Mouse (Mus musculus) stomach, postnatal 0 days (tissue): Measurements from ENCODE around the gene Fastkd5.

Experiments
- CTCF ChIP-seq: IDR thresholded peaks from 2 replicates; pipeline ENCODE4 v1.5.1; 2016; ENCODE audit warnings: antibody characterized with exemption, low read depth, mild to moderate bottlenecking, moderate library complexity
- EP300 ChIP-seq: optimal IDR thresholded peaks from 2 replicates; pipeline ENCODE3; 2016; ENCODE audit warnings: antibody characterized with exemption

DNA sequence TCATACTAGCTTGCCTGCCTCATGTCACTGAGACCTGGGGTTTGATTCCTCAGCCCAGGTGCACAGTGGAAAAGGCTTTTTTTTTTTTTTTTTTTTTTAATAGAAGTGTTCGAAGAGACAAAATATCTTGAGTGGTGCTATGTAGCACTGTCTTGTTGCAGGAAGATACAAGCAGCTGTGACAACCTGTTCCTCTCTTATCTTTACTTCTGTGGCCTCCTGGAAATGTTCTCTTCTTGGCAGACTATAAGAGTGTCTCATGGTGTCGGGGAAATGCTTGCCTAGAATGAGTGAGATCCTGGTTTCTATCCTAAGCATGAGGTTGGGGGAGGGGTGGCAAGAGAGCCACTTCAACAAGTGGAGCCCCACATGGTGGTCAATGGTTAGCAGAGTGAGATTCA, 41.5 kb downstream of the Fastkd5 start:
- TF ChIP-seq EP300 (no peak), CTCF (no peak)
